Mouse (Mus musculus): ENCODE data around the gene Slc11a1. TPM values are rescaled to one million over a fixed set of nuclear protein-coding genes. Genes with fewer than 3 reads are reported as not detected.

Gene Slc11a1
- polyA plus RNA-seq, 1 experiment from 2014 or later = 2.9 TPM

GRCm38 (mm10) chr1:74397919-74398451, 23.0 kb downstream of the Slc11a1 start:
- H3K9me3 ChIP-seq = no peaks in the 10 kb centered on the region
- no peak; the same call in 1 of the 2 replicates for ATAC-seq (ENCODE audit: low FRiP score, low read depth)
- peak overlapping the region; percentile 80 for H3K4me2 ChIP-seq (replicated peaks)
- no peaks in the 10 kb centered on the region for H3K27me3 ChIP-seq
- H3K9ac ChIP-seq = peak overlapping the region; percentile 70
- peak overlapping the region; percentile 90 for H3K27ac ChIP-seq
- WGBS = 4% methylated on average over 11 of the region's 11 CpGs
- peaks cover 25% of the 10 kb centered on the region for H3K4me1 ChIP-seq
- peaks cover 25% of the 10 kb centered on the region for H3K36me3 ChIP-seq
- peak overlapping the region; percentile 46 for H3K4me3 ChIP-seq

DNA sequence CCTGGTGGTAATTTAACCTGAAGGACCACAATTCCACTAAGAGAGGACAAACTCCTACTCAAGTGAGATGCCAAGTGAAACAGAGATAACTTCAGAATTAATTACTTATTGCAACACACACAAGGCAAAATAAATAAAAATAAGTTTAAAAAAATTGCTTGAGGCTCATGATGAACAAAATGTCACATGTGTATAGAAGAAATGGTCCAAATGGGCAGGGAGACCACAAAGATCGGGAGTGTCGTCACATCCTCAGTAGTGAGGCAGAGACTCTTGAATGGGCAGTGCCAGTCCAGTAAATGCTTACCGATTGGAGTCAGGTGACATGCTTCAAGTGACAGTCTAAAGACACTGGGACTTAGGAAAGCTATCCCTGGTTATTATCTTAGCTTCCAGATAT, 25.5 kb downstream of the Slc11a1 start:
- Histone ChIP-seq H3K4me1 (0 out of 2 replicates have a peak, but pooled peaks cover 6% of the 10 kb centered on the region), H3K36me3 (no peaks in the 10 kb centered on the region), H3K4me3 (no peak overlapping the region), H3K9ac (no peak overlapping the region), H3K9me3 (no peaks in the 10 kb centered on the region), H3K27ac (no peak overlapping the region), H3K4me2 (replicated peaks) (no peak overlapping the region), H3K27me3 (no peaks in the 10 kb centered on the region)
- ATAC-seq (ENCODE audit: low FRiP score, low read depth) = no peak
- WGBS = 87% methylated on average over 3 of the region's 3 CpGs

DNA sequence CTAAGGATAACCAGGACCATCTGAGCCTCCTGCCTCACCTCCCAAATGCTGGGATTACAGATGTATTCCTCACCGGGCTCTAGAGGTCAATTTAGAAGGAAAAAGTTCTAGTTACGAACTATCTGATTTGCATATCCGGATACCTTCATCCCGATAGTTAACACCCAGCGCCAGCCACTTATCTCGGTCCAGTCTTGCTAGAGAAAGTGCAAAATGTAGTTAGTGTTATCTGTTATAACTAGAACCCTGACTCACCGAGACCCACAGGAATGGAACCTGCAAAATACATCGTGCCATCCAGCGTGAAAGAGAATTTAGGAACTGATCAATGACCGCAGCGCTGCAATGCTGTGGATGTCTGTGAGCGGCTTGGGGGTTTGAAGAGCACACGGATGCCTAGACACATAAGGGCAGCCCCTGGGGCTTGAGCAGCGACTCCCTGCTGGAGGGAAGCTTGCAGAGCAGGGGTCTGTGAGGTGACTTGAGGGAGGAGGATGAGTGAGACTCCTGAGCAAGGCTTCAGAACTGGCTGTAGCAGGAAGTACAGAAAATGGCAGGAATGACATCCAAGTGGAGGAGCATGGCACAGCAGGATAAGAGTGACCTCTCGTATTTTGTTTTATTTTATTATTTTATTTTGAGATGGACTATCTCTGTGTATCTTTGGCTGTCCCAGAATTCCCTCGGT, 26.2 kb downstream of the Slc11a1 start:
- Histone ChIP-seq H3K27me3 (no peaks in the 10 kb centered on the region), H3K36me3 (no peaks in the 10 kb centered on the region), H3K27ac (no peak overlapping the region), H3K4me1 (0 out of 2 replicates have a peak, but pooled peaks cover 6% of the 10 kb centered on the region), H3K9ac (no peak overlapping the region), H3K9me3 (no peaks in the 10 kb centered on the region), H3K4me3 (no peak overlapping the region), H3K4me2 (replicated peaks) (no peak overlapping the region)
- WGBS = 57% methylated on average over 16 of the region's 16 CpGs
- no peak for ATAC-seq (ENCODE audit: low FRiP score, low read depth)

- Histone ChIP-seq H3K36me3 (no peaks in the 10 kb centered on the region), H3K4me1 (peaks cover 8% of the 10 kb centered on the region; the same call in 1 of the 2 replicates), H3K4me3 (no peak overlapping the region), H3K9ac (no peak overlapping the region), H3K9me3 (no peaks in the 10 kb centered on the region), H3K4me2 (replicated peaks) (no peak overlapping the region), H3K27ac (no peak overlapping the region), H3K27me3 (no peaks in the 10 kb centered on the region)
- no peak for ATAC-seq (ENCODE audit: low FRiP score, low read depth)
- 87% methylated on average over 4 of the region's 4 CpGs for WGBS
These were observed 29.2 kb downstream of the Slc11a1 start for GRCm38 (mm10) chr1:74404206-74404605.

- H3K9me3 ChIP-seq = no peaks in the 10 kb centered on the region
- 32% methylated on average over 15 of the region's 15 CpGs for WGBS
- H3K9ac ChIP-seq = no peak within 1 kb of the TSS
- no peaks in the 10 kb centered on the region for H3K27me3 ChIP-seq
- H3K4me3 ChIP-seq = no peak within 1 kb of the TSS
- H3K4me2 ChIP-seq (replicated peaks) = no peak within 1 kb of the TSS
- no peak within 1 kb of the TSS for H3K27ac ChIP-seq
- no peak for ATAC-seq (ENCODE audit: low FRiP score, low read depth)
- H3K36me3 ChIP-seq = no peaks in the 10 kb centered on the region
- peaks cover 8% of the 10 kb centered on the region; the same call in 1 of the 2 replicates for H3K4me1 ChIP-seq
These were observed 33.9 kb downstream of the Slc11a1 start, which contains the start of gene Vil1 for GRCm38 (mm10) chr1:74408589-74409504. Vil1 (plus strand) TSS chr1:74409376.

DNA sequence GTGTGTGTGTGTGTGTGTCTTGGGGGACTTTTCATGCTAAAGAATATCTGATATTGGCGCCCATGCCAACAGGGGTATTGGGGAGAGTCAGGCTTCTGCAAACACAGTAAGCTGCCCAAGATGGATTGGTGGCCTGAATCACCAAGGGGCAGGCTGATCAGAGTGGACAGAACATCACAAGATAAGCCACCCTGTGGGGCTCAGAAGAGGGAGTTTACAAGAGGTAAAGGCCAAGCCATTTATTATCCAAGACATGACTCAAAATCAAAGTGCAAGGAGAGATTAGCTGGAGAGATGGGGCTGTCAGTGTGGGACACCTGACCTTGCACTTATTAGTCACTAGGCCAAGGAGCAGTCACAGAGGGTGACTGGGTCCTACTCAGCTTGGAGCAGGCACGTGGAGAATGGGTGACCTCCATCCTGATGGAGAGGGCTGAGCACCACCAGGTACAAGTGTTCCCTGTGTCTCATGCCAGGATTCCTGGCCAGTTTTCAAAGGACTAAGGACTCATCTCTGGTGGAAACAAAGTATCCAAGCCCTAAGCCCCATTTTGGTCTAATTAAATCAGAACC, 36.8 kb downstream of the Slc11a1 start:
- WGBS = 54% methylated on average over 2 of the region's 2 CpGs
- Histone ChIP-seq H3K36me3 (no peaks in the 10 kb centered on the region), H3K27me3 (no peaks in the 10 kb centered on the region), H3K27ac (no peak overlapping the region), H3K4me2 (replicated peaks) (no peak overlapping the region), H3K4me1 (peaks cover 8% of the 10 kb centered on the region; the same call in 1 of the 2 replicates), H3K9ac (no peak overlapping the region), H3K9me3 (0 out of 2 replicates have a peak, but pooled peaks cover 3% of the 10 kb centered on the region), H3K4me3 (no peak overlapping the region)
- ATAC-seq (ENCODE audit: low FRiP score, low read depth) = no peak

DNA sequence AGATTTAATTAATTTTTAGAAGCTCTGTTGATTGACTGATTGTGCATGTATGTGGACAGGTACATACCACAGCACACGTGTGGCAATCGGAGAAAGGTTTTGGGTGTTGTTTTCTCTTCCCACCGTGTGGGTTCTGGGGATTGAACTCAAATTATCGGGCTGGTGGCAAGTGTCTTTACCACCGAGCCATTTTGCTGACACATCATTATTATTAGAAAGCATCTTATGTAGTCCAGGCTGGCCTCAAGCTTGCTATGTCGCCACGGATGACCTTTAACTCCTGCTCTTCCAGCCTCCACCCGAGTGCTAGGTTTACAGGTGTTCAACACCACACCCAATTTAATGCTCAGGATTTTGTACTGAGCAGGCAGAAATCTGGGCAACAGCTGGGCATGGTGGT, 37.7 kb downstream of the Slc11a1 start:
- H3K27ac ChIP-seq = no peak overlapping the region
- ATAC-seq (ENCODE audit: low FRiP score, low read depth) = no peak
- H3K4me1 ChIP-seq = peaks cover 8% of the 10 kb centered on the region; the same call in 1 of the 2 replicates
- 0 out of 2 replicates have a peak, but pooled peaks cover 3% of the 10 kb centered on the region for H3K9me3 ChIP-seq
- WGBS = 81% methylated on average over 8 of the region's 8 CpGs
- H3K4me2 ChIP-seq (replicated peaks) = no peak overlapping the region
- no peaks in the 10 kb centered on the region for H3K27me3 ChIP-seq
- H3K36me3 ChIP-seq = no peaks in the 10 kb centered on the region
- H3K4me3 ChIP-seq = no peak overlapping the region
- no peak overlapping the region for H3K9ac ChIP-seq

DNA sequence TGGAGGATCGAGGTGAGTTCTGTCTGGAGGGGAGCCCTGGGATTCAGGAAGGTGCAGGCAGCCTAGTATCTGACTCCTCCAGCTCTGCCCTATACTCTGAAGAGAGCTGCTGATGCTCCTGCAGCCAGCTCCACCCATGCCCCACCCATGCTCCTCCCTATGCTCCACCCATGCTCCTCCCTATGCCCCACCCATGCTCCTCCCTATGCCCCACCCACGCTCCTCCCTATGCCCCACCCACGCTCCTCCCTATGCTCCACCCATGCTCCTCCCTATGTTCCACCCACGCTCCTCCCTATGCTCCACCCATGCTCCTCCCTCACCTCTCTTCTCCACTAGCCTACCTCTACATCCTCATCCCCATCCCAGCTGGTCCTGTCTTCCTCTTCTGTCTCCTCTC, 40.1 kb downstream of the Slc11a1 start:
- WGBS = 49% methylated on average over 4 of the region's 4 CpGs
- H3K4me2 ChIP-seq (replicated peaks) = no peak overlapping the region
- H3K9me3 ChIP-seq = 0 out of 2 replicates have a peak, but pooled peaks cover 3% of the 10 kb centered on the region
- no peak overlapping the region for H3K9ac ChIP-seq
- H3K27me3 ChIP-seq = no peaks in the 10 kb centered on the region
- no peak overlapping the region for H3K27ac ChIP-seq
- no peak for ATAC-seq (ENCODE audit: low FRiP score, low read depth)
- H3K4me3 ChIP-seq = no peak overlapping the region
- H3K36me3 ChIP-seq = no peaks in the 10 kb centered on the region
- no peaks in the 10 kb centered on the region for H3K4me1 ChIP-seq

GRCm38 (mm10) chr1:74418747-74419439, 43.9 kb downstream of the Slc11a1 start:
- Histone ChIP-seq H3K9me3 (0 out of 2 replicates have a peak, but pooled peaks cover 3% of the 10 kb centered on the region), H3K27ac (no peak overlapping the region), H3K36me3 (no peaks in the 10 kb centered on the region), H3K4me2 (replicated peaks) (no peak overlapping the region), H3K4me1 (no peaks in the 10 kb centered on the region), H3K9ac (no peak overlapping the region), H3K4me3 (no peak overlapping the region), H3K27me3 (no peaks in the 10 kb centered on the region)
- 76% methylated on average over 17 of the region's 17 CpGs for WGBS
- no peak for ATAC-seq (ENCODE audit: low FRiP score, low read depth)

DNA sequence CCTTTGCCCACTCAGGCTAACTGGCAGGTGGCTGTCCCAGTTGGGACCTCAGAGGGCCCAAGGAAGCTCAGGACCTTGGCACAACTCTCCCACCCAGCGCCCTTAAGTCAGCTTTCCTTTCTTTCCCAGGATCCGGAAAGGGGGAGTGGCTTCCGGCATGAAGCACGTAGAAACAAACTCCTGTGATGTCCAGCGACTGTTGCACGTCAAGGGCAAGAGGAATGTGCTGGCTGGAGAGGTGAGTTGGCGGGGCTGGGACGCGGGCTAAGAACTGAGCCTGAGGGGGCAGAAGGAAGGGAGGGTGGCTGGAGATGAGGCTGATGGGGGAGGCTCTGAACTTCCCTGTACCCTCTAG, 44.4 kb downstream of the Slc11a1 start:
- no peak for ATAC-seq (ENCODE audit: low FRiP score, low read depth)
- H3K4me1 ChIP-seq = no peaks in the 10 kb centered on the region
- H3K36me3 ChIP-seq = no peaks in the 10 kb centered on the region
- no peak overlapping the region for H3K27ac ChIP-seq
- 61% methylated on average over 9 of the region's 9 CpGs for WGBS
- H3K9me3 ChIP-seq = 0 out of 2 replicates have a peak, but pooled peaks cover 3% of the 10 kb centered on the region
- no peak overlapping the region for H3K4me3 ChIP-seq
- H3K27me3 ChIP-seq = no peaks in the 10 kb centered on the region
- no peak overlapping the region for H3K4me2 ChIP-seq (replicated peaks)
- H3K9ac ChIP-seq = no peak overlapping the region

- ATAC-seq (ENCODE audit: low FRiP score, low read depth) = no peak
- H3K4me3 ChIP-seq = no peak overlapping the region
- H3K4me1 ChIP-seq = no peaks in the 10 kb centered on the region
- no peak overlapping the region for H3K4me2 ChIP-seq (replicated peaks)
- no peaks in the 10 kb centered on the region for H3K9me3 ChIP-seq
- 40% methylated on average over 8 of the region's 8 CpGs for WGBS
- H3K36me3 ChIP-seq = no peaks in the 10 kb centered on the region
- no peak overlapping the region for H3K27ac ChIP-seq
- H3K27me3 ChIP-seq = no peaks in the 10 kb centered on the region
- H3K9ac ChIP-seq = no peak overlapping the region
These were observed 48.2 kb downstream of the Slc11a1 start for GRCm38 (mm10) chr1:74423147-74423546.

All from limb, embryonic 13.5 days (tissue).